Mouse (Mus musculus): ENCODE measurements at regions not wholly inside any gene's neighbourhood (a gene's known extent, or its start where the extent isn't known, plus 50 kb on each side); places are given as distances from the start of the nearest gene placed in this dataset.

- TF ChIP-seq CTCF (IDR thresholded peaks at IDR 0.05; ENCODE audit: low read depth, low read length) (no peak), TAL1 (conservative IDR thresholded peaks at IDR 0.05; ENCODE audit: low read depth, low read length) (no peak), GATA1 (IDR thresholded peaks at IDR 0.05; ENCODE audit: borderline replicate concordance, low read length) (no peak), GATA2 (IDR thresholded peaks at IDR 0.05; ENCODE audit: borderline replicate concordance, low read depth, low read length) (no peak)
These were observed 271.2 kb downstream of the Fgf10 start for GRCm38 (mm10) chr13:118940786-118941185.
